Mouse (Mus musculus) midbrain, embryonic 12.5 days (tissue): Measurements from ENCODE around the gene Ildr1. TPM values are rescaled to one million over a fixed set of nuclear protein-coding genes. Genes with fewer than 3 reads are reported as not detected.
A peak's percentile ranks its signal among the peaks of the same experiment; 100 is the strongest.

ENCODE experiments used
- ATAC-seq: fragments of 200-750 bp; cut with Nextera tagmentation; 2 replicates; pipeline ENCODE4 v1.8.0; 2017; ENCODE audit warnings: low read depth, moderate TSS enrichment, moderate library complexity; ENCODE audit not compliant: low FRiP score
- H3K27ac ChIP-seq: fragments of 300-500 bp; sonication (generic); replicated peaks from 2 replicates; pipeline ENCODE4 v1.5.1; 2016; ENCODE audit warnings: mild to moderate bottlenecking
- H3K27me3 ChIP-seq: fragments of 300-500 bp; sonication (generic); 2 replicates; pipeline ENCODE4 v1.6.1; 2016; ENCODE audit warnings: mild to moderate bottlenecking
- H3K36me3 ChIP-seq: fragments of 300-500 bp; sonication (generic); 2 replicates; pipeline ENCODE4 v1.6.1; 2016
- H3K4me1 ChIP-seq: fragments of 300-500 bp; sonication (generic); 2 replicates; pipeline ENCODE4 v1.6.1; 2016
- H3K4me2 ChIP-seq: fragments of 300-500 bp; sonication (generic); replicated peaks from 2 replicates; pipeline ENCODE4 v1.6.1; 2016; ENCODE audit warnings: mild to moderate bottlenecking, moderate library complexity
- H3K4me3 ChIP-seq: fragments of 300-500 bp; sonication (generic); 2 replicates; pipeline ENCODE4 v1.5.1; 2016; ENCODE audit warnings: mild to moderate bottlenecking
- H3K9ac ChIP-seq: fragments of 300-500 bp; sonication (generic); replicated peaks from 2 replicates; pipeline ENCODE4 v1.6.1; 2016; ENCODE audit warnings: mild to moderate bottlenecking, moderate library complexity
- H3K9me3 ChIP-seq: fragments of 300-500 bp; sonication (generic); 2 replicates; pipeline ENCODE4 v1.6.1; 2016; ENCODE audit warnings: mild to moderate bottlenecking
- WGBS: fragments of 180-500 bp; shearing (Covaris S2); methylation state at CpG from one replicate; pipeline ENCODE4 v1.1.7; 2016; 5-methylcytosine and 5-hydroxymethylcytosine counted together
- polyA plus RNA-seq: library from polyadenylated mRNA; unstranded; fragments of >200 nt; fragmentation: Nextera tagmentation; extraction: Ambion mirVana; gene quantifications from 2 replicates; pipeline ENCODE4 v1.2.1, GENCODE M21; 2016

Gene Ildr1
- not detected in 2 replicates for polyA plus RNA-seq

DNA sequence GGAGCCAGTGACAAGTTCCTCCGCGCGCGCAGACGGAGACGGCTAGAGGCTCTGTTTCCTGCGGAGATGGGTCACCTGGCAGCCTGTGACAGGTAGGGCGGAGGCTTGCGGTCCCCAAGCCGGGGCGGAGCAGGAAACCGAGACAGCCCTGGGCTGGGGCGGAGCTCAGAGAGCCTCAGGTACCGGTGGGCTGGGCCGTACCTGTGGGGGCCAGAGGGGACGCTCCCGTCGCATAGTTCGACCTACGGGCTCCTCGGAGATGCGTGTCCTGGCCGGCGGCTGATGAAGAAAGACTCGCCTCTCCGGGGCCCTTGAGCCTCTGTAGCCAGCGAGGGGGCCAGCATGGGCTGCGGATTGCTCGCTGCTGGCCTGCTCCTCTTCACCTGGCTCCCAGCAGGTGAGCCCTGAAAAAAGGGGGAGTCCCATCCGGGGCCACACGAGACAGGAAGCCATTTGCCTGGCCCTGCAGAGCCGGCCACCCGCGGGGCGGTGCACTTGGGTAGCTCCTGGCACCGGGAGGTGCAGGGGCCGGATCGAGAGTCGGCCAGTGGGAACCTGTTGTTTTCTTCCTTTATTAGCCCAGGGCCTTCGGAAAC is at the start of gene Ildr1:
Gene Ildr1 (plus strand): TSS at position 161 of the 596 bp plus-strand sequence.
- Histone ChIP-seq H3K4me1 (peaks cover 7% of the 10 kb centered on the region; the same call in 1 of the 2 replicates), H3K27ac (no peak within 1 kb of the TSS), H3K27me3 (peaks cover 33% of the 10 kb centered on the region), H3K4me2 (peak within 1 kb of the TSS; percentile 75), H3K9me3 (no peaks in the 10 kb centered on the region), H3K9ac (peak within 1 kb of the TSS; percentile 44), H3K4me3 (peak within 1 kb of the TSS; percentile 43), H3K36me3 (no peaks in the 10 kb centered on the region)
- no peak for ATAC-seq
- WGBS = 2% methylated on average over 40 of the region's 40 CpGs

DNA sequence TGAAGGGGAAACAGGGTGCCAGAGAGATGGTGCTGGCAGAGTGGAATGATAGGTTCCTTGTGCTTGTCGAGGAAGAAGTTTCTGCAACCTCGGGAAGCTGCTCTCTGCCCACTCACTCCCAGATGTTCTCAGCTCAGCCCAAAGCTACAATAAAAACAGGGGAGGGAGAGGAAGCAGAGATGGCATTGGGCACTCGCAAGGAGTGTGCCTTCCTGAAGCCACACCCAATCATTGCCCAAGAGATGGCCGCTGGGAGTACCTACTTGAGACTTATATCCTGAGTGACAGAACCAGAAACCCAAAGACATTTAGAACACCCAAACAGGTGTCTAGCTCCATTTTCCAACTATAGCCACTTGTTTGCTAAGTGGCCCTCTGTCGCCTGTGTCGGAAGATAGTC is 48.7 kb upstream of the Ildr1 start:
- WGBS = 89% methylated on average over 6 of the region's 6 CpGs
- no peaks in the 10 kb centered on the region for H3K9me3 ChIP-seq
- H3K4me1 ChIP-seq = peaks cover 5% of the 10 kb centered on the region; the same call in 1 of the 2 replicates
- H3K4me2 ChIP-seq = no peak overlapping the region
- H3K27ac ChIP-seq = no peak overlapping the region
- no peaks in the 10 kb centered on the region for H3K27me3 ChIP-seq
- H3K4me3 ChIP-seq = no peak overlapping the region
- ATAC-seq = no peak
- no peak overlapping the region for H3K9ac ChIP-seq
- no peaks in the 10 kb centered on the region for H3K36me3 ChIP-seq

DNA sequence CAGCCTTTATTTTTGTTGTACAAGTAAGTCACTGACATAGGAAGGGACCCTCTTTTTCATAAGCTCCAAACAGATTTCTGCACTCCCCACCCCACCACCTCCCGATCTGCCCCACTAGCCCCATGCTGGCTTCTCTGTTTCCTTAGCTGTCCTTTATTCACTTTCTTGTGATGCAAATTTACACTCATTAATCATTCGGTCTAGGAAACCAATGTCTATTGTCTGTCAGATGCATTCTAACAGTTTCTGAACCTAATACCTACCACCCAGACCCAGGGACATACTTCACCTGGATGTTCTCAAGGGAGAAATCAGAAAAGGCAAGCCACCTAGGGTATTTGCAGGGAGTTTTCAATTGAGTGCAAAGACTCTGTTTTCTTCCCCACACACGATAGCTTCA is 44.5 kb upstream of the Ildr1 start:
- WGBS = 24% methylated on average over 3 of the region's 3 CpGs
- ATAC-seq = no peak
- H3K4me2 ChIP-seq = no peak overlapping the region

DNA sequence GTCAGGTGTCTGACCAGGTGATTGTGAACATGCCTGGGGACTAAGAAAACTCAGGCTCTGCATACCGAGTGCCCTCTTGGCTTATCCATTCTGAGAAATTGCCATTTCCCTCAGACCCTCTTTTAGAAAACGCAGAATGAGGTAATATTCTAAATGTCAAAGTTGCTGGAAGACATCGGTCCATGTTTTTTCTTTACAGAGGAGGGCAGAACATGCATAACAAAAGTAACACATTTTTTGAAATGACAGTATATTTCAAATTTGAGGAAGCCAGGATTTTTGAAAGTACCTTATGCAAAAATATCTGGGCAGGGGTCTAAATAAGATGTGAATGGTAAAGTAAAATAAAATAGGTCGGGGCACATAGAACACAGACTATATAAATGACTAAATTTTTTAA is 43.3 kb upstream of the Ildr1 start:
- H3K27ac ChIP-seq = no peak overlapping the region
- H3K4me2 ChIP-seq = no peak overlapping the region
- ATAC-seq = no peak
- no peak overlapping the region for H3K4me3 ChIP-seq
- no peaks in the 10 kb centered on the region for H3K27me3 ChIP-seq
- no peak overlapping the region for H3K9ac ChIP-seq
- WGBS = 89% methylated on average over 4 of the region's 4 CpGs
- peaks cover 5% of the 10 kb centered on the region; the same call in 1 of the 2 replicates for H3K4me1 ChIP-seq
- no peaks in the 10 kb centered on the region for H3K36me3 ChIP-seq
- no peaks in the 10 kb centered on the region for H3K9me3 ChIP-seq

More for the DNA sequence above, 44.5 kb upstream of the Ildr1 start:
- no peaks in the 10 kb centered on the region for H3K27me3 ChIP-seq
- peaks cover 5% of the 10 kb centered on the region; the same call in 1 of the 2 replicates for H3K4me1 ChIP-seq
- H3K27ac ChIP-seq = no peak overlapping the region
- no peak overlapping the region for H3K9ac ChIP-seq
- no peaks in the 10 kb centered on the region for H3K9me3 ChIP-seq
- no peak overlapping the region for H3K4me3 ChIP-seq
- no peaks in the 10 kb centered on the region for H3K36me3 ChIP-seq

DNA sequence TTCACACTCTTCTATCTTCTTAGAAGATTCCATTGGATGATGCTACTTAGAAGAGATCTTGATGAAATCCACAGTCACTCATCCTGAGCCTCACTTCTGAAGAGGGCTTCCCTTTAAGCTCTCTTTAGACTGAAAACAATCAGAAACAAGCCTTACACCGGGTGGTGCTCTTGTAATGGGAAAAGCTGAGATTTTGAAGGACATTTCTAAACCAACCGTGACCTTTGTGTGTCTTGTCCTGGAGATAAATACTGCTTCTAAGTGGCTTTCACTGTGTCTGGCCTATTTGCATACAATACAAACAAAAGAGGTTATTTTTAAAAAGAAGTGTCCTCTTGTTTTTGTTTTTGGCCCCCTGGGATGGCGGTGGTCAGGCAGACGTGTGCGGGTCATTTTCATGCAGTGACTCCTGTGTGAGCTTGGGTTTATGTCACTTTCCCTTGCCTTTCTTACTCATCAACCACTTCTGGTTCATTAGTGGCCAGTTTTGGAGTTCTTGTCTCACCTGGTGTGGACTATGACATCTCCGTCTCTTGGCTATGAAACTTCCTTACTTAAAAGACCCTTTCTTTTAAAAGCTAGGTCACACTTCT is 42.5 kb upstream of the Ildr1 start:
- ATAC-seq = no peak
- no peaks in the 10 kb centered on the region for H3K36me3 ChIP-seq
- no peak overlapping the region for H3K4me3 ChIP-seq
- H3K9ac ChIP-seq = no peak overlapping the region
- no peak overlapping the region for H3K4me2 ChIP-seq
- no peaks in the 10 kb centered on the region for H3K9me3 ChIP-seq
- no peaks in the 10 kb centered on the region for H3K27me3 ChIP-seq
- no peak overlapping the region for H3K27ac ChIP-seq
- 53% methylated on average over 6 of the region's 6 CpGs for WGBS
- H3K4me1 ChIP-seq = peaks cover 5% of the 10 kb centered on the region; the same call in 1 of the 2 replicates

DNA sequence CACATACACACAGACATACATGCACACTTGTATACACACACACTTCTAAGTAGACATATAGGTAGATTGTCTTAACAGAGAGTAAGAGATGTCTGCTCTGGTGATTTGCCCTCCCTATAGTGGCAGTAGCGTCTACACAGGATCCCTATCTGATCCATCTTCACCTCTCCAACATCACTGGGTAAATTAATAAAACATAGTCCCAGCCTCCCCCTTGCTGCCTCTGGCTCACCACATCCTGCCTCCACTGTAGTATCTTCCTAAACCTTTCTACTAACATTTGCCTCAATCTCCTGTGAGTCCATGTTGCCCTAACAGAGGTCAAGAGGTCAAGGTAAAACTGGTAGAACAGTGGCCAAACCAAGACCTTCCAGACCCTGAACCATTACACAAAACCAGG is 38.6 kb upstream of the Ildr1 start:
- Histone ChIP-seq H3K27me3 (no peaks in the 10 kb centered on the region), H3K36me3 (no peaks in the 10 kb centered on the region), H3K4me3 (no peak overlapping the region), H3K4me2 (no peak overlapping the region), H3K9ac (no peak overlapping the region), H3K27ac (no peak overlapping the region), H3K4me1 (no peaks in the 10 kb centered on the region), H3K9me3 (peaks cover 3% of the 10 kb centered on the region; the same call in 1 of the 2 replicates)
- ATAC-seq = no peak
- WGBS = 96% methylated on average over 1 of the region's 1 CpGs

DNA sequence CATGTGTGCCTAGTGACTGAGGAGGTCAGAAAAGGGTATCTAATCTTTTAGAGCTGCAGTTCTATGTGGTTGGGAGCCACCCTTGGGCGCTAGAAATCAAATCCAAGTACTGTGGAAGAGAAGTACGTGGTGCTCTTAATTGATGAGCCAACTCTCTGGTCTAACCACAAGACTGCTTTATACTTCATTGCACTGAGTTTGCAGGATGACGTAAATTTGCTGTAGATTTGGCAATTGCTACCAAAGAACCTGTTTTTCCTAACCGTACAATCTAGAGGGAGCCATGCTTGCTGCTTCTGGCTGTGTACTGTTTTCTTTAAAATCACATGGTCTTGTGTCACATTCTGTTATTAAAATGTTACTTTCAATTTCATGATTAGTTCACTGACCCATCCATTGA is 37.9 kb upstream of the Ildr1 start:
- no peak overlapping the region for H3K4me3 ChIP-seq
- ATAC-seq = no peak
- no peaks in the 10 kb centered on the region for H3K36me3 ChIP-seq
- H3K4me2 ChIP-seq = no peak overlapping the region
- WGBS = 88% methylated on average over 4 of the region's 4 CpGs
- H3K9me3 ChIP-seq = peaks cover 3% of the 10 kb centered on the region; the same call in 1 of the 2 replicates
- no peak overlapping the region for H3K9ac ChIP-seq
- H3K4me1 ChIP-seq = no peaks in the 10 kb centered on the region
- H3K27ac ChIP-seq = no peak overlapping the region
- H3K27me3 ChIP-seq = no peaks in the 10 kb centered on the region

DNA sequence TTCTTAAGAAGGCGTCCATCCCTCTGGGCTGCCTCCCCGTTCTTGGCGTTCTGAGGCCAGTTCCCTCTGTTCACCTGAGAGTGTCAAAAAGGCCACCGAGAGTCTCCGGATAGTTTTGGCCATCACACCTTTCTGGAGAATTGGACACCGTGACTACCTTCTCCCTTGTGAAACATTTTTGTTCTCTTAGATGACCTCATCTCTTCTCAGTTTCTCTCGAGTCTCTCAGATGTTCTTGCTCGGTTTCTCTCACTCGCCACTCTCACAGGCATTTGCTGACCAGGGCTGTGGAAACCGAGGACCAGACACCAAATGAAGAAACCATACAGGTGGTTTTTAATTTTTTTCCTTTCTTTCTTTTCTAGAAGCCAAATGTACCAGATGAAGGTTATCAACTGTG is 32.4 kb upstream of the Ildr1 start:
- no peak overlapping the region for H3K4me3 ChIP-seq
- peaks cover 3% of the 10 kb centered on the region; the same call in 1 of the 2 replicates for H3K9me3 ChIP-seq
- 88% methylated on average over 10 of the region's 10 CpGs for WGBS
- no peak for ATAC-seq
- H3K27me3 ChIP-seq = no peaks in the 10 kb centered on the region
- H3K27ac ChIP-seq = no peak overlapping the region
- no peaks in the 10 kb centered on the region for H3K36me3 ChIP-seq
- H3K9ac ChIP-seq = no peak overlapping the region
- no peaks in the 10 kb centered on the region for H3K4me1 ChIP-seq
- H3K4me2 ChIP-seq = no peak overlapping the region

DNA sequence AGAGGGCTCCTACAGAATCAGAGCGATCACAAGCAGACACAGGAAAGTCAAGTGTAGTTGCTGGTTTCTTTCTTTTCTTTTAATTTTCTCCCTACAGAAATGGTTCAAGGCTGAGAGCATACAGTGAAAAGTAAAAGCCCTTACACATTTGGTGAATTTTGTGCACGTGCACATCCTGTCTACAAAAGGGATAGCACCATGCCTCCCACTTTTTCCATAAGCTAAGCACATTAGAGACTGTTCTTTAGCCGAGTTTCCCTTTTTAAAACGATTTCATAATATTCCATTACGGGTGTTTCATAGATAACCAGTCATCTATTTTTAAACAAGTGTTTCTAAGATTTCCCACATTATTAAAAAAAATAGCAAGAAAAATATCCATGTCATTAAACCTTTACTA is 30.3 kb upstream of the Ildr1 start:
- 89% methylated on average over 5 of the region's 5 CpGs for WGBS

DNA sequence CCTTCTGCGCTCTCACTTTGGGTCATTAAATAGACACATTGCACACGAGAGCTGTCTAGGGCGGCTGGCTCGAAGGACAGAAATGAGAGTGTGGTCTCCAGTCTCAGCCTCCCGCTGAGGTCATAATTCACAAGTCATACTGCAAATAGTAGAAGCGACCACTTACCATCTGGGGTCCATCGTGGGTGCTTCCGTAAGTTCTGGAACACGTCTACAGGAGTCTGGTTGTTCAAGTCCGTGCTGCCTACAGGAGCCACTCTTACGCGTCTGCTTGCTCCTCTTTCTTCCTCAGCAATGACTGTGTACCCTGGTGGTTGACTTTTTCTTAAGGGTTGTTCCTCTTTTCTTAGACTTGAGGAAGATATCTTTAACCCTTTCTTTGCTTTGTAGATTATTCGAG is 28.0 kb upstream of the Ildr1 start, which contains the start of gene Cd86:
Gene Cd86 (minus strand): TSS at position 300 of the 400 bp plus-strand sequence.
- H3K4me1 ChIP-seq = no peaks in the 10 kb centered on the region
- H3K4me3 ChIP-seq = no peak within 1 kb of the TSS
- H3K27me3 ChIP-seq = no peaks in the 10 kb centered on the region
- no peak within 1 kb of the TSS for H3K27ac ChIP-seq
- H3K9ac ChIP-seq = no peak within 1 kb of the TSS
- 91% methylated on average over 13 of the region's 13 CpGs for WGBS
- H3K9me3 ChIP-seq = no peaks in the 10 kb centered on the region
- no peak within 1 kb of the TSS for H3K4me2 ChIP-seq
- H3K36me3 ChIP-seq = no peaks in the 10 kb centered on the region
- ATAC-seq = no peak

More for the DNA sequence above, 30.3 kb upstream of the Ildr1 start:
- H3K27ac ChIP-seq = no peak overlapping the region
- ATAC-seq = no peak
- H3K4me1 ChIP-seq = no peaks in the 10 kb centered on the region
- no peaks in the 10 kb centered on the region for H3K9me3 ChIP-seq
- no peaks in the 10 kb centered on the region for H3K36me3 ChIP-seq
- H3K27me3 ChIP-seq = no peaks in the 10 kb centered on the region
- H3K9ac ChIP-seq = no peak overlapping the region
- H3K4me2 ChIP-seq = no peak overlapping the region
- no peak overlapping the region for H3K4me3 ChIP-seq

DNA sequence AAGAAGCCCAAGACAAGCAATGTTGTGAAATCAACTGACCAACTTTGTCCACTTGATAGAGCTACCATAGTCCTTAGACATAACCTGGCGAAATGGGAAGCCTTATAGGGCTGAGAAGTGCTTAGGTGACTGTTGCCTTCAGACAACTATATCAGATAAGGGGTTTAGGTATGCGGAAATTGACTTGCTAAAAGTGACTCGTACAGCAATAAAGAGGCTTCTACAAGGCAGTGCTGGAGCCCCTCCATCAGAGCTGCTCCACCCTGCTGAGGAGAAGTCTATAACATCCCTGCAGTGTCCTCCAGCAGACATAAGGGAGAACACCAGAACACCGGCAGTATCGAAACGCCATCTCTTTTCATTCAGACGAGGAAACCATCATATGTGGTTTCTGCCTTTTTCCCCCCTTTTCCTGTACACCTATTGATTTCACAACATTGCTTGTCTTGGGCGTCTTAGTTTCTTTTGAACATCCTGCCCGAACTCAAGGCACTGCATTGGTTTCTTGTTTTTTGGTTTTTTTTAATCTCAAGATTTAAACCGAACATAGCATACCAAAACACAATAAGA is 27.2 kb upstream of the Ildr1 start:
- no peak overlapping the region for H3K4me3 ChIP-seq
- no peaks in the 10 kb centered on the region for H3K36me3 ChIP-seq
- WGBS = 94% methylated on average over 10 of the region's 10 CpGs
- H3K4me1 ChIP-seq = no peaks in the 10 kb centered on the region
- H3K27ac ChIP-seq = no peak overlapping the region
- no peak overlapping the region for H3K4me2 ChIP-seq
- no peak overlapping the region for H3K9ac ChIP-seq
- no peaks in the 10 kb centered on the region for H3K27me3 ChIP-seq
- H3K9me3 ChIP-seq = no peaks in the 10 kb centered on the region
- ATAC-seq = no peak

DNA sequence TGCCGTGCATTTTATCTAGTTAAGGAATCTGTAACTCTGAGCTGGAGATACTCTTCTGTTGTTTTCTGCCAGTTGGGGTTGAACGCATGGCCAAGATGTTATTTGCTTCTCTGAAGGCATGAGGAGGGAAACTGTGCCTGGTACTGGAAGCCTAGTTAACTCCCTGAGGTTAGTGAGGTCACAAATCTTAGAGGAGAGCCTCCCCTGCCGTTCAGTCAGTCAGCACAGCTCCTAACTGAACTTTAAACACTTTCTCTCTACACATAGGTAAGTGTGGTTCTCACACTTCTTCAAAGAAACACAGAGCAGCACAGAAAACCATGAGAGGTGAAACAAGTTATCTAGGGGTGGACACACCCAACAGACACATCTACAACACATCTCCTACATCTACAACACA is 23.2 kb upstream of the Ildr1 start:
- no peak overlapping the region for H3K27ac ChIP-seq
- H3K27me3 ChIP-seq = no peaks in the 10 kb centered on the region
- H3K9ac ChIP-seq = no peak overlapping the region
- no peak overlapping the region for H3K4me2 ChIP-seq
- H3K4me3 ChIP-seq = no peak overlapping the region
- no peaks in the 10 kb centered on the region for H3K36me3 ChIP-seq
- H3K9me3 ChIP-seq = no peaks in the 10 kb centered on the region
- ATAC-seq = no peak
- 78% methylated on average over 3 of the region's 3 CpGs for WGBS
- H3K4me1 ChIP-seq = no peaks in the 10 kb centered on the region
